Mouse (Mus musculus) liver, postnatal 0 days (tissue): ENCODE results near the gene Yrdc. TPM values are rescaled to one million over a fixed set of nuclear protein-coding genes. Genes with fewer than 3 reads are reported as not detected.

Experiments used
- ATAC-seq: fragments of 200-750 bp; cut with Nextera tagmentation; 2 replicates; pipeline ENCODE4 v1.8.0; 2017; ENCODE audit warnings: mild to moderate bottlenecking, moderate library complexity
- DNase-seq: peaks from one replicate; pipeline ENCODE4 v3.0.0-alpha.2; 2016
- H3K27ac ChIP-seq: fragments of 300-500 bp; sonication (generic); 2 replicates; pipeline ENCODE4 v1.5.1; 2014; ENCODE audit warnings: antibody characterized with exemption, moderate library complexity, mild to moderate bottlenecking, low read depth
- H3K27me3 ChIP-seq: fragments of 300-500 bp; sonication (generic); 2 replicates; pipeline ENCODE4 v1.6.1; 2014; ENCODE audit warnings: low read length, control low read depth, mixed read lengths; ENCODE audit not compliant: insufficient read depth
- H3K36me3 ChIP-seq: fragments of 300-500 bp; sonication (generic); replicated peaks from 2 replicates; pipeline ENCODE4 v1.6.1; 2014; ENCODE audit warnings: mild to moderate bottlenecking, control low read depth, low read length, moderate library complexity, mixed read lengths; ENCODE audit not compliant: insufficient read depth
- H3K4me1 ChIP-seq: fragments of 300-500 bp; sonication (generic); 2 replicates; pipeline ENCODE4 v1.6.1; 2014; ENCODE audit warnings: antibody characterized with exemption, mild to moderate bottlenecking, control low read depth; ENCODE audit not compliant: insufficient read depth
- H3K4me2 ChIP-seq: fragments of 300-500 bp; sonication (generic); 2 replicates; pipeline ENCODE4 v1.6.1; 2014; ENCODE audit warnings: low read depth, mild to moderate bottlenecking, low read length, moderate library complexity, mixed read lengths
- H3K4me3 ChIP-seq: fragments of 300-500 bp; sonication (generic); 2 replicates; pipeline ENCODE4 v1.5.1; 2014; ENCODE audit warnings: low read depth, low read length
- H3K9ac ChIP-seq: fragments of 300-500 bp; sonication (generic); replicated peaks from 2 replicates; pipeline ENCODE4 v1.6.1; 2014; ENCODE audit warnings: mild to moderate bottlenecking, moderate library complexity
- H3K9me3 ChIP-seq: fragments of 300-500 bp; sonication (generic); 2 replicates; pipeline ENCODE4 v1.6.1; 2016; ENCODE audit warnings: mild to moderate bottlenecking, control low read depth, low read length, mixed read lengths
- CTCF ChIP-seq: sonication (generic); IDR thresholded peaks from 2 replicates; pipeline ENCODE4 v1.5.1; 2016; ENCODE audit warnings: antibody characterized with exemption, low read depth
- EP300 ChIP-seq: IDR thresholded peaks from 2 replicates; pipeline ENCODE4 v1.6.1; 2016; ENCODE audit warnings: antibody characterized with exemption, low read depth, mild to moderate bottlenecking
- WGBS: fragments of 180-500 bp; shearing (Covaris S2); extraction: QIAGEN DNeasy Blood & Tissue Kit; methylation state at CpG from one replicate; pipeline ENCODE4 v1.1.7; 2014; ENCODE audit not compliant: insufficient replicate concordance; 5-methylcytosine and 5-hydroxymethylcytosine counted together
- polyA plus RNA-seq: library from polyadenylated mRNA; unstranded; fragments of >200 nt; fragmentation: Nextera tagmentation; extraction: Ambion mirVana; gene quantifications from 2 replicates; pipeline ENCODE4 v1.2.1, GENCODE M21; 2015

The Yrdc gene
- polyA plus RNA-seq: 15.4 and 18.4 TPM in 2 replicates

- peak within 1 kb of the TSS; percentile 99 for H3K4me3 ChIP-seq
- DNase-seq: peak; percentile 96
- peak; percentile 94 for ATAC-seq
- peaks cover 14% of the 10 kb centered on the region for H3K4me1 ChIP-seq
- H3K36me3 ChIP-seq: peaks cover 16% of the 10 kb centered on the region
- no peaks in the 10 kb centered on the region for H3K27me3 ChIP-seq
- no peaks in the 10 kb centered on the region for H3K9me3 ChIP-seq
- H3K9ac ChIP-seq: peak within 1 kb of the TSS; percentile 94
- under 1% methylated on average over 55 of the region's 90 CpGs for WGBS
- peak within 1 kb of the TSS; percentile 96 for H3K27ac ChIP-seq
- peak within 1 kb of the TSS; percentile 83 for H3K4me2 ChIP-seq
- TF ChIP-seq CTCF (no peak), EP300 (no peak)
Observed at GRCm38 (mm10) chr4:124850261-124850913, at the start of gene Yrdc. TSS of gene Yrdc (plus strand) at chr4:124850679.

DNA sequence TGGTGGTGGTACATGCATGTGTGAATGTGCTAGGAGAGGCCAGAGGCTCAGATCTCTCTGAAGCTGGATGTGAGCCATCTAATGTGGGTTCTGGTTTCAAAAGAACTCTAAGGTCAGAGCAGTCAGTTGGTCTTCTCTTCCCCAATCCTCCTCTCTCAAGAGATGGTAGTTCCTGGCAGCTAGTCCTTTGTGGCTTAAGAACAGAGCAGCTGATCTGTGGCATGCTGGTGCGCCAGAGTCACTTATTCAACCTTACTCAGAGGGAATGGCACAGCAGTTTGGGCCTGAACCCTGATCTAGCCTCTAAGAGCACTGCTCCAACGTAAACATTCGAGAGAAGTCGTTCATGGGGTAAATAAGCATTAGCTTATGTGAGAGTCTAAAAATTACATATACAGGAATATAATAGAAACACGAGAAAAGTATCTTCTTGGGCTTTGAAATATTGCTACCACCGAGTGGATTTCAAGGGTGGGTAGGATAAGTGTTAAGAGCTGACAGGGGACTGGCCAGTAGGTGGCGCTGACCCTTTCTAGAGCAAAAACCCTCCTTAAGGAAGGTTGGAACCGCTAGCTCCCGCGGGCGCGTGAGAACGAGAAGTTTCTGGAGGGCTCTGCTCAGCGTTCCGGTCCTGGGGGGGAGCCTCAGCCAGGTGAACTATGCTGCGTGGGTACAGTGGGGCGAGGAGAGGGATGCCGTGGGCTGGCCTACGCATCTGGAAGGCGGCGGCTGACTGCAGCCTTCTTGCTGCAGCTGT, 48.7 kb upstream of the Yrdc start, which contains the start of gene Mtf1:
Gene Mtf1 (plus strand): TSS at position 553 of the 757 bp plus-strand sequence.
- H3K4me3 ChIP-seq: peak within 1 kb of the TSS; percentile 94
- TF ChIP-seq EP300: peak; percentile 12; the same call in 1 of the 2 replicates
- TF ChIP-seq CTCF: peak; percentile 88
- no peaks in the 10 kb centered on the region for H3K9me3 ChIP-seq
- H3K4me1 ChIP-seq: peaks cover 14% of the 10 kb centered on the region
- peak within 1 kb of the TSS; percentile 95 for H3K9ac ChIP-seq
- H3K4me2 ChIP-seq: peak within 1 kb of the TSS; percentile 98
- ATAC-seq (peak; percentile 74), DNase-seq (peak; percentile 91)
- peak within 1 kb of the TSS; percentile 99 for H3K27ac ChIP-seq
- WGBS: 5% methylated on average over 20 of the region's 21 CpGs
- H3K36me3 ChIP-seq: peaks cover 55% of the 10 kb centered on the region
- no peaks in the 10 kb centered on the region for H3K27me3 ChIP-seq

GRCm38 (mm10) chr4:124802309-124803260, 47.9 kb upstream of the Yrdc start:
- Histone ChIP-seq H3K27me3 (no peaks in the 10 kb centered on the region), H3K9ac (peak overlapping the region; percentile 95), H3K4me1 (peaks cover 14% of the 10 kb centered on the region), H3K27ac (peak overlapping the region; percentile 99), H3K4me3 (peak overlapping the region; percentile 94), H3K36me3 (peaks cover 51% of the 10 kb centered on the region), H3K4me2 (peak overlapping the region; percentile 98), H3K9me3 (no peaks in the 10 kb centered on the region)
- TF ChIP-seq CTCF (no peak), EP300 (peak; percentile 86)
- WGBS: under 1% methylated on average over 48 of the region's 53 CpGs
- peak; percentile 98 for DNase-seq
- ATAC-seq: peak; percentile 99

GRCm38 (mm10) chr4:124803406-124803805, 47.1 kb upstream of the Yrdc start:
- Histone ChIP-seq H3K4me2 (peak overlapping the region; percentile 98), H3K9ac (peak overlapping the region; percentile 95), H3K27ac (peak overlapping the region; percentile 99), H3K36me3 (peaks cover 42% of the 10 kb centered on the region), H3K27me3 (no peaks in the 10 kb centered on the region), H3K9me3 (no peaks in the 10 kb centered on the region), H3K4me3 (peak overlapping the region; percentile 94), H3K4me1 (peaks cover 21% of the 10 kb centered on the region)
- DNase-seq: no peak
- 46% methylated on average over 6 of the region's 6 CpGs for WGBS
- no peak for TF ChIP-seq EP300
- TF ChIP-seq CTCF: no peak
- no peak for ATAC-seq

- ATAC-seq (no peak), DNase-seq (no peak)
- Histone ChIP-seq H3K9me3 (no peaks in the 10 kb centered on the region), H3K4me2 (peak overlapping the region; percentile 42; the same call in 1 of the 2 replicates), H3K27ac (peak overlapping the region; percentile 13), H3K9ac (no peak overlapping the region), H3K4me3 (no peak overlapping the region), H3K27me3 (no peaks in the 10 kb centered on the region), H3K4me1 (peaks cover 36% of the 10 kb centered on the region), H3K36me3 (peaks cover 31% of the 10 kb centered on the region)
- TF ChIP-seq EP300 (no peak), CTCF (no peak)
- 64% methylated on average over 5 of the region's 5 CpGs for WGBS
Observed at GRCm38 (mm10) chr4:124808511-124808910, 42.0 kb upstream of the Yrdc start.
